Mouse (Mus musculus): Measurements from ENCODE around the gene Riox1. TPM values are rescaled to one million over a fixed set of nuclear protein-coding genes. Genes with fewer than 3 reads are reported as not detected.

The Riox1 gene
- 12.8 and 15.1 TPM in 2 replicates for polyA plus RNA-seq (2015; fragmentation: Nextera tagmentation; extraction: Ambion mirVana)

DNA sequence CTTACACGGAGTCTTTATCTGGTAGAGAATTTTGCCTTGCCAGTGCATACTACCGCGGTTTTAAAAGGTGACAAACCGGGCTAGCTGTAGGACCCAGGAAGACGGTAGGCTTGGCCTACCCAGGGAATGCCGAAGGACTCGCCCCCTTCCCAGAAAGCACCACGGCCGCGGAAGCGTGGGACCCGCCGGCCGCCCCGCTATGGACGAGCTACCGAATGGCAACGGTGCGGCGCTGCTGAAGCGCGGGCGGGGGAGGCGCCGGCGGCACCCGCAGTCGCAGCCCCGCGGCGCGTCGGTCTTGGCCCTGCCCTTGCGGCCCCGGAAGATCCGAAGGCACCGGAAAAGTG lies at the start of gene Riox1:
Riox1 (plus strand) TSS at position 116 of the 347 bp plus-strand sequence.
- 0% methylated on average over 37 of the region's 37 CpGs for WGBS
- peak within 1 kb of the TSS; percentile 88 for H3K4me3 ChIP-seq
- peaks cover 29% of the 10 kb centered on the region for H3K36me3 ChIP-seq
- H3K4me2 ChIP-seq: peak within 1 kb of the TSS; percentile 93
- no peaks in the 10 kb centered on the region for H3K9me3 ChIP-seq
- ATAC-seq (ENCODE audit: insufficient number of reproducible peaks, insufficient read depth, low FRiP score, low TSS enrichment, low read depth): peak; percentile 91
- H3K27me3 ChIP-seq: no peaks in the 10 kb centered on the region
- H3K4me1 ChIP-seq: peaks cover 32% of the 10 kb centered on the region
- H3K27ac ChIP-seq: peak within 1 kb of the TSS; percentile 82
- peak within 1 kb of the TSS; percentile 87 for H3K9ac ChIP-seq

DNA sequence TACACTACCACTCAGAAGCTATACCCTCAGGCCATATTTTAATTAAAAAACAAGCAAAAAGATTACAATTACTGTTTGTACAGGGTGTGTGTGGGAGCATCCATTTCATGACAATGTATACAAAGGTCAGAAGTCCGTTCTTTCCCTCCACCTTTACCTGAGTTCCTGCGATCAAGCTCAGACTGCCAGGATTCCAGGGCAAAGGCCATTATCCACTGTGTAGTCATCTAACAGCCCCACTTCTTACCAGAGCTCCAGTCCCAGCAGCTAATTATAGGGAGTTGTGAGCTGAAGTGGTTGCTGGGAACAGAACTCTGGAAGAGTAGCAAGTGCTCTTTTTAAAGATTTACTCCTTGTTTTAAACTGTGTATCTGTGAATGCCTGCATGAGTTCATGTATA lies 40.0 kb upstream of the Riox1 start:
- WGBS: 81% methylated on average over 2 of the region's 2 CpGs
- H3K4me3 ChIP-seq: no peak overlapping the region
- no peak overlapping the region for H3K4me2 ChIP-seq
- H3K27ac ChIP-seq: no peak overlapping the region
- no peaks in the 10 kb centered on the region for H3K27me3 ChIP-seq
- H3K36me3 ChIP-seq: peaks cover 5% of the 10 kb centered on the region; the same call in 1 of the 2 replicates
- H3K9ac ChIP-seq: no peak overlapping the region
- peaks cover 14% of the 10 kb centered on the region for H3K4me1 ChIP-seq
- no peaks in the 10 kb centered on the region for H3K9me3 ChIP-seq
- no peak for ATAC-seq (ENCODE audit: insufficient number of reproducible peaks, insufficient read depth, low FRiP score, low TSS enrichment, low read depth)

GRCm38 (mm10) chr12:83914202-83914740 lies 36.1 kb upstream of the Riox1 start:
- no peak overlapping the region for H3K9ac ChIP-seq
- H3K27me3 ChIP-seq: no peaks in the 10 kb centered on the region
- H3K4me1 ChIP-seq: peaks cover 19% of the 10 kb centered on the region
- no peak overlapping the region for H3K4me2 ChIP-seq
- peaks cover 5% of the 10 kb centered on the region; the same call in 1 of the 2 replicates for H3K36me3 ChIP-seq
- H3K9me3 ChIP-seq: no peaks in the 10 kb centered on the region
- H3K4me3 ChIP-seq: no peak overlapping the region
- no peak for ATAC-seq (ENCODE audit: insufficient number of reproducible peaks, insufficient read depth, low FRiP score, low TSS enrichment, low read depth)
- no peak overlapping the region for H3K27ac ChIP-seq
- 83% methylated on average over 4 of the region's 4 CpGs for WGBS

- ATAC-seq (ENCODE audit: insufficient number of reproducible peaks, insufficient read depth, low FRiP score, low TSS enrichment, low read depth): no peak
- Histone ChIP-seq H3K9ac (no peak overlapping the region), H3K4me3 (no peak overlapping the region), H3K4me1 (peaks cover 19% of the 10 kb centered on the region), H3K27ac (no peak overlapping the region), H3K9me3 (no peaks in the 10 kb centered on the region), H3K4me2 (no peak overlapping the region), H3K36me3 (peaks cover 5% of the 10 kb centered on the region; the same call in 1 of the 2 replicates), H3K27me3 (no peaks in the 10 kb centered on the region)
- 81% methylated on average over 1 of the region's 1 CpGs for WGBS
These were observed 35.6 kb upstream of the Riox1 start for GRCm38 (mm10) chr12:83914797-83915196.

GRCm38 (mm10) chr12:83916884-83917283 lies 33.5 kb upstream of the Riox1 start:
- H3K36me3 ChIP-seq: peaks cover 5% of the 10 kb centered on the region; the same call in 1 of the 2 replicates
- H3K9ac ChIP-seq: no peak overlapping the region
- no peaks in the 10 kb centered on the region for H3K9me3 ChIP-seq
- H3K4me3 ChIP-seq: no peak overlapping the region
- ATAC-seq (ENCODE audit: insufficient number of reproducible peaks, insufficient read depth, low FRiP score, low TSS enrichment, low read depth): no peak
- H3K27ac ChIP-seq: peak overlapping the region; percentile 28; the same call in 1 of the 2 replicates
- no peaks in the 10 kb centered on the region for H3K27me3 ChIP-seq
- peaks cover 30% of the 10 kb centered on the region for H3K4me1 ChIP-seq
- WGBS: 77% methylated on average over 9 of the region's 9 CpGs
- no peak overlapping the region for H3K4me2 ChIP-seq

GRCm38 (mm10) chr12:83920721-83921441 lies 29.5 kb upstream of the Riox1 start:
- no peaks in the 10 kb centered on the region for H3K36me3 ChIP-seq
- H3K27me3 ChIP-seq: no peaks in the 10 kb centered on the region
- H3K4me2 ChIP-seq: peak overlapping the region; percentile 88
- 0 out of 2 replicates have a peak, but pooled peaks have one; percentile 13 for ATAC-seq (ENCODE audit: insufficient number of reproducible peaks, insufficient read depth, low FRiP score, low TSS enrichment, low read depth)
- H3K9ac ChIP-seq: peak overlapping the region; percentile 91
- no peaks in the 10 kb centered on the region for H3K9me3 ChIP-seq
- peaks cover 32% of the 10 kb centered on the region for H3K4me1 ChIP-seq
- peak overlapping the region; percentile 89 for H3K4me3 ChIP-seq
- 1% methylated on average over 31 of the region's 31 CpGs for WGBS
- peak overlapping the region; percentile 92 for H3K27ac ChIP-seq

DNA sequence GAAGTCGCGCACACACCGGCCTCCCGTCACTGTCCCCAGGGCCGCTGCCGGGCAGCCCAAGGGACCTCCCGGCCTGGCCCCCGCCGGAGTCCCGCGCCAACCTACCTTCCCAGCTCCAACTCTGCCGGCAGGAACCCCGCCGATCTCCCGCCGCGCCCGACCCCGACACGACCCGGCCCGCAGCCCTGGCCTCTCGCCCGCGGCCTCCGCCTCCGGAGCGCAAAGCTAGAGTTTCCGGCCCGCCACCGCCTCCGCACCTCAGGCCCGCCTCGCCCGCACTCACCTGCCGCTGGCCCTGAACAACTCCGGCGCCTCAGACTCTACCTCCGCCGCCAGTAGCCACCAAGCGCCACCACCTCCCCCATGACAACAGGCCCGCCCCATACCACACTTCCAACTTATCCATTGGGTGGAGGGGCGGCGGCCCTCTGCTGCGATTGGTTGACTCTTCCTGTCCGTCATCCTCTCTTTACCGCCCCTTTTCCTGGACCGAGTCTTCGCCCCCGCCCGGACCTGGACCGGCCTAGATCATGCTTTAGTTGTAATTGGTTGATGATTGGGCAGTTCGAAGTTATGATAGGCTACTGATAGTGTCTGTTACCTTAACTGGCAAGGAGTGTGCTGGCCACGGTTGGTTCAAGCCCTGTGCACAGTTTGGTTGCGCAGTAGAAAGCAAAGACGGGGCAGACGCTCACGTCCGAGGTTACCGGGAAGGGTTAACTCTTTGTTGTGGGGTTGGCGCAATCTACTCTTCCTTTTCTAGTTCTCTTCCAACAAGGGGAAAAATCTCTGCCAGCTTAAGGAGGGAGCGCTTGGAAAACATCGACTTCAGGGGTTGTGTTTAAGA lies 28.6 kb upstream of the Riox1 start, which contains the start of gene Numb:
Numb (minus strand) TSS at position 400 of the 847 bp plus-strand sequence.
- peak; percentile 100 for ATAC-seq (ENCODE audit: insufficient number of reproducible peaks, insufficient read depth, low FRiP score, low TSS enrichment, low read depth)
- H3K4me1 ChIP-seq: peaks cover 31% of the 10 kb centered on the region
- H3K9ac ChIP-seq: peak within 1 kb of the TSS; percentile 91
- WGBS: under 1% methylated on average over 61 of the region's 63 CpGs
- peak within 1 kb of the TSS; percentile 88 for H3K4me2 ChIP-seq
- H3K27ac ChIP-seq: peak within 1 kb of the TSS; percentile 92
- peak within 1 kb of the TSS; percentile 89 for H3K4me3 ChIP-seq
- no peaks in the 10 kb centered on the region for H3K36me3 ChIP-seq
- no peaks in the 10 kb centered on the region for H3K9me3 ChIP-seq
- no peaks in the 10 kb centered on the region for H3K27me3 ChIP-seq

DNA sequence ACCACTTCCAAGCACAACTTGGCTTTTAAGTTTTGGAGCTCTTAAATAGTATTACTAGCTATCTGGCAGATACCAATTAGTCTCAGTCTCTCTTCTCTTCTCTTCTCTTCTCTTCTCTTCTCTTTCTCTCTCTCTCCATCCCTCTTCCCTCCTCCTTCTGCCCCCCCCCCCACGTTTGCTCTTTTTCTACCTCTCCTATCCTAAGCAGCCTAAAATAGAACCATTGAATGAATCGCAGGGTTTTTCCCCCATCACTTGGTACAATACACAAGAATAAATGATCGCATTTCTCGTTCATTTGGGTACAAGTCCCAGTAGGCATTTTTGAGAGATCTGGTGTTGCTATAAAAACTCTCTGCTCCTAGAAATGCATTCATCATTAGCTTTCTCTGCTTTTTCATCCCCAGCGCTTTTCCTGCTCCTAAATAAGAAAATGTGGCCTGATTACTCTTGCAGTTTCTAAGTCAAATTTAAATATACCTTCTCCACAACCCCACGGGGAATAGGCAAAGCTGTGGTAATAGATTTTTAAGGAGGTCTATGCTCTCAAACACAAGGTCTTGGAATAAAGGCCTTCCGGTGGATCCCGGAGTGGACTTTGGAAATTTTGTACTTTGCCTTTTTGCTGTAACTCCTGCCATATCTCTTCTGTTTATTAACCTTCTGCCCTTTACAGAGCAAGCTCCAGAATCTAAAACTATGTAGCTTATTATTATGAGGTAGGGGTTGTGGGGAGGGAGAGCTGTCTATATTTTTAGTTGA lies 27.5 kb upstream of the Riox1 start:
- H3K4me1 ChIP-seq: peaks cover 29% of the 10 kb centered on the region
- peak overlapping the region; percentile 89 for H3K4me3 ChIP-seq
- H3K4me2 ChIP-seq: peak overlapping the region; percentile 88
- H3K9me3 ChIP-seq: no peaks in the 10 kb centered on the region
- ATAC-seq (ENCODE audit: insufficient number of reproducible peaks, insufficient read depth, low FRiP score, low TSS enrichment, low read depth): no peak
- 27% methylated on average over 8 of the region's 8 CpGs for WGBS
- H3K36me3 ChIP-seq: no peaks in the 10 kb centered on the region
- H3K9ac ChIP-seq: peak overlapping the region; percentile 63
- H3K27me3 ChIP-seq: no peaks in the 10 kb centered on the region
- H3K27ac ChIP-seq: peak overlapping the region; percentile 80; the same call in 1 of the 2 replicates

- Histone ChIP-seq H3K4me3 (no peak overlapping the region), H3K27me3 (no peaks in the 10 kb centered on the region), H3K27ac (no peak overlapping the region), H3K9me3 (no peaks in the 10 kb centered on the region), H3K36me3 (no peaks in the 10 kb centered on the region), H3K4me2 (no peak overlapping the region), H3K4me1 (peaks cover 29% of the 10 kb centered on the region), H3K9ac (no peak overlapping the region)
- 88% methylated on average over 1 of the region's 1 CpGs for WGBS
- no peak for ATAC-seq (ENCODE audit: insufficient number of reproducible peaks, insufficient read depth, low FRiP score, low TSS enrichment, low read depth)
These were observed 26.9 kb upstream of the Riox1 start for GRCm38 (mm10) chr12:83923486-83923859.

DNA sequence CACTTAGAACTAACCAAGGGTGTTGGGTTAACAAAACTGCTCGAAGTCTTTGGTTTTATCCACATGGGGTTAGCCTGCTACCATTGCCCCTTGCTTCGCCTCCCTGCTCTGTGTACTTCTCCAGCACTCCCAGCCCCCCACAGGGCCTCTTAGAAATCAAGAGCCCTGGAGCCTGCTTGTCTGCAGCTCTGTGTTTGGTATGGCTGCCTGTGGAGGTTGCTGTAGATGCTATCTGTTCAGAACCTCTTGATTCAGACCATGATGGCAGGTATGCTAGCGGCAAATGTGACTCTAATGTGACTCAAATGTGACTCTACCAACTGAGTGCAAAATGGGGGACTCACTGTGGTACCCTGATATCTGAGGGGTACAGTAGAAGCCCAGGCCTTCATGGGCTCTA lies 26.1 kb upstream of the Riox1 start:
- Histone ChIP-seq H3K4me1 (peaks cover 27% of the 10 kb centered on the region), H3K9me3 (no peaks in the 10 kb centered on the region), H3K4me2 (no peak overlapping the region), H3K9ac (no peak overlapping the region), H3K4me3 (no peak overlapping the region), H3K27ac (no peak overlapping the region), H3K27me3 (no peaks in the 10 kb centered on the region), H3K36me3 (no peaks in the 10 kb centered on the region)
- WGBS: 45% methylated on average over 3 of the region's 3 CpGs
- no peak for ATAC-seq (ENCODE audit: insufficient number of reproducible peaks, insufficient read depth, low FRiP score, low TSS enrichment, low read depth)

- no peak overlapping the region for H3K27ac ChIP-seq
- no peaks in the 10 kb centered on the region for H3K36me3 ChIP-seq
- ATAC-seq (ENCODE audit: insufficient number of reproducible peaks, insufficient read depth, low FRiP score, low TSS enrichment, low read depth): no peak
- H3K9ac ChIP-seq: no peak overlapping the region
- WGBS: 64% methylated on average over 7 of the region's 7 CpGs
- H3K4me2 ChIP-seq: no peak overlapping the region
- H3K9me3 ChIP-seq: no peaks in the 10 kb centered on the region
- H3K27me3 ChIP-seq: no peaks in the 10 kb centered on the region
- no peak overlapping the region for H3K4me3 ChIP-seq
- H3K4me1 ChIP-seq: peaks cover 23% of the 10 kb centered on the region
These were observed 25.2 kb upstream of the Riox1 start for GRCm38 (mm10) chr12:83925160-83925703.

All from embryonic facial prominence, embryonic 13.5 days (tissue).